Mouse (Mus musculus) left cerebral cortex, postnatal 10 days (tissue): ENCODE results near the gene Tiam1. TPM values are rescaled to one million over a fixed set of nuclear protein-coding genes. Genes with fewer than 3 reads are reported as not detected.
A peak's percentile ranks its signal among the peaks of the same experiment; 100 is the strongest.

Experiments used
- DNase-seq, 2 experiments: peaks; one replicate each; pipeline ENCODE4 v3.0.0; 2021 to 2022; ENCODE audit warnings: low spot score in 2 of 2, mixed read lengths in 1 of 2; ENCODE audit errors: extremely low spot score in 1 of 2
- intact Hi-C: fragments of 180-260 bp; cut with DNase I; formaldehyde crosslinking; loops from one replicate; pipeline ENCODE4 v1.15.1; 2025
- total RNA-seq, 2 experiments: library from RNA; stranded (reverse); gene quantifications; 2 replicates each; pipeline ENCODE4 v1.2.3; 2021

Tiam1 gene
- total RNA-seq, 2 experiments from 2014 or later, result 84.7 to 95.1 TPM

DNA sequence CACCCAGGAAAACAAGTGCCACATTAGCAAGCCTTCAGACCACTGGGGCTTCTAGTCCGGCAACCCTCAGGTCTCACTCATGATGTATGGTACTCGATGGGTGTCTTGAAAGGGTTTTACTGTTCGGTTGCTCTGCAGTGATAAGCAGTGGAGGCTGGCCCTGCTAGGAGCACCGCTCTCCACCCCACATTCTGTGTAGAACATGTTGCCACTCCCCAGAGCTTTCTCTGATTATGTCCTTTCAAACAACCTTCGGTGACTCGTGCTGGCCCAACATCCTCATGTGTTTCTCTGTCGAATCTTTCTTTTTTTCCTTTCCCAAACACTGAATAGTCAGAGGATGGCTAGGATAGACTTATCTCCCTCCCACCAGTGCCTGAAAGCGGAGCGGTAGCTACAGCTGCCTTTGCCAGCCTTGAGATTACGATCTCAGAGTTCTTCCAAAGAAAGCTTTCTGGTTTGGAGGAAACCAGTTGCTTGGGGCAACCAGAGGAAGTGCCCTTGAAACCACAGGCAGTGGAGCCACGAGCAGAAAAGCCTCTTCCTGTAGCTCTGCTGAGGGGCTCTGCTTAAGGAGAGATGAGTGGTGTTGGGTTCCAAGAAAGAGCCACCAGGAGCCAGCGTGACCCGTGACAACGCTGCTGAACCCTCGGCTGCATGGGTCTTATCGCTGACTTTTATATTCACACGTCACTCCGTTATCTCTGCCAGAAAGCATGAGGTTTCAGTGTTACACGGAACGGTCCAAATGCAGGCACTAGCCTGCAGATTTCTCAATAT lies 157.7 kb downstream of the Tiam1 start:
- DNase-seq, result no peak
- intact Hi-C loops, result no loop called here

DNA sequence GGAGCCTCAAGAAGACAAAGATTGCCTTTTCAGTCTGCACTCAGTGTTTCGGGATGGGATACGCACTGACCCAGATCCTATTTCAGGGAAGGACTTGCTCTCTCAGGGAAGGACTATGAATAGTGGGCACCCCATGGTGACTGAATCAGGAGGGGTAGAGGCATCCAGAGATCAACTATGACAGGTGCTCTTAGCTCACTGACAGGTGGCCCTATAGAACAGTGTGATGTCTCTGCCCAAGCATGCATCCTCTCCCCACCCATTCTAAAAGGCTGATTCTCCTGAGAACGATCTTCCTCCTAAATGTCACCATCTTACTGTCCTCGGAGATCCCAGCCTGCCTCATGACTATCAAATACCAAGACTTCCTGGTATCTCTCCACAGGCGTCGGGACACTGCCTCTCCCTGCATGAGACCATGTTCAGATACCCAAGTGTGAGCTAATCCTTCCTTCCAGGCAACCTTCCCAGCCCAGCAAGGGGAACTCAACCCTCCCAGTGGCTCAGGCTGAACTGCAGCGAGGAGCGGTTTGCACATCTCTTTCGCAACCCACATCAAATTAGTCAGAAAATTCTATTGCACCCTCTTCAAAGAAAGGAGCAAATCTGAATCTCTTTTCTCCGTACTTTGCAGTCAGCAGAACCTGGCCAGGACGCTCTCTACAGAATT lies 163.4 kb downstream of the Tiam1 start:
- no peak for DNase-seq
- intact Hi-C loops, result no loop called here

DNA sequence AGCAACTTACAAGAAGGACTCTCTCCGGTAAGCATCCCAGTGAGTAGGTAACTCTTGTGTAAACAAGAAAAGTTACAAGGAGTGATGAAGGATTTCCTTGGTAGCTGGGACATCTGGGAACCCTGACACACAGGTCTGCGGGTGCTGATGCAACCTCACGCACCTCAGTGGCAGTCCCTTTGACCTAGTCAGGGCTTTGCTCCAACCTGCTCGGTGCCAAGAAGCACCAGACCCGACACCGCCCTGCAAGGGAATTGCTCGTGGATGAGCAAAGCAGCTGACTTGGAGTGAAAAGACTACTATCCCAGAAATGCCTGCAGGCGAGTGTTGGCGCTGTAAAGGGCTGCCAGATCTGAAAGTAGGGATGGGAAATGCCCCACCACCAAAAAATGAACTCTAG lies 168.1 kb downstream of the Tiam1 start:
- intact Hi-C loops, result no loop called here
- DNase-seq, result no peak

DNA sequence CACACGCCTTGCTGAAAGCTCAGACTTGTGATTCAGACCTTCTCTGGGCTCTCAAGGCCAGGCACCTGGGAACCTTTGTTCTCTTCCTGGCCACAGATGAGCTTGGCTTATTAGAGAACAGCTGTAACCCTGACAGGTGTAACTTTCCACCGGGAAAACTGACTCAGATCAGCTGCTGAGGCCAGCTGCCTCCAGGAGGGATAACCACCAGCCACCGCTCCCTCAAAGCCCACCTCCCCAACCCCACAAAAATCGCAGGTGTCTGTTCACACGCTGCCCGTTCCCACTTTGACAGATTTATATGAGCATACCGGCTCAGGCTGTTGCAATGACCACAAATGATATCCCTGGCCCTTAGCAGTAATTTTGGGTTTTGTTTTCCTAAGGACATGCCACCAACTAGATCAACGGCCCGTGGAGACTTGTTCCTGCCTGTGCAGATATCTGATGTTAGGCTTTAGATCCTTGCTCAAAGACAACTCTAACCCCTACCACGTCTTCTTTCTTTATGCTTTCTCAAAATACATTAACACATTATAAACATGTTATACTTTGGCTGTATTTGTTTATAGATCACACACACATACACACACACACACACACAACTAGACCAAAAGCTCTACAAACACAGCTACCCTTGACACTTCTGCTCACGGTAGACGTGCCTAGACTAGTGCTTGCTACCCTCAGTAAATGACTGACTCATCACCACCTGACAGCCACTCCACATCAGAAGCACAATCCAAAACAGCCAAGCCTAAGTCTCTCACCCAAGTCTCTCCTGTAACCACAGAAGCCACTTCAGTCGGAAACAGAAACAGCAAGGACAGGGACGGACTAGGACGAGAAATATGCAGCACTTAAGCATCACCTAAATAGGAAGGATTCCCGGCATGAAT lies 169.5 kb downstream of the Tiam1 start:
- intact Hi-C loops, result no loop called here
- no peak for DNase-seq

DNA sequence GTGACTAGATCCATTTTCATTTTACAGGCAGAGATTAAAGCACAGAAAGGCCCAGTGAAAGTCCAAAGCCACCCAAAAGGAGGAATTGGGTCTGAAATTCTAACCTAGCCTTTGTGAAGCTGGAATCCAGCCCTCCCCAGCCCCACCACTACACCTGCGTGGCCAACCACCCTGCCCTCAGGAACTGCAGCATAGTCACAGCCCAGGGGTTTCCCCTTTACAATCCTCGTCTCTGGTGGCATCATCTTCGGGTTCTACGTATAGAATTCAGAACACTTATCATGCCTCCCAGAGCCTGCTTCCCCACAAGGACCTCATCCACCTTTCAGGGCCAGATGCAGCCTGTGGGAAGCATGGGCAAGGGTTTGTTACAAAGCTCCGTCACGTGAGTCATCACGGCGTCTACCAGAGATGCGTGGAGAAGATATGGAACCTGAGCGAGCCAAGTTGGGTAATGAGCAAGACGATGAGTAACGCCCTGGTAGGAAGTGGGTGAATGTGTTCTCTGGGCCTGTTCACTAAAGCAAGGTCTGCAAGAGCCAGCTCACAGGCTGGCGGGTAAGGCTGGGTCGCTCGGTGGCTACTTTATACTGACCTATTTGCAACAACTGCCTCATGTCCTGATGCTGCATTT lies 170.6 kb downstream of the Tiam1 start:
- DNase-seq, result no peak
- intact Hi-C loops, result no loop called here

DNA sequence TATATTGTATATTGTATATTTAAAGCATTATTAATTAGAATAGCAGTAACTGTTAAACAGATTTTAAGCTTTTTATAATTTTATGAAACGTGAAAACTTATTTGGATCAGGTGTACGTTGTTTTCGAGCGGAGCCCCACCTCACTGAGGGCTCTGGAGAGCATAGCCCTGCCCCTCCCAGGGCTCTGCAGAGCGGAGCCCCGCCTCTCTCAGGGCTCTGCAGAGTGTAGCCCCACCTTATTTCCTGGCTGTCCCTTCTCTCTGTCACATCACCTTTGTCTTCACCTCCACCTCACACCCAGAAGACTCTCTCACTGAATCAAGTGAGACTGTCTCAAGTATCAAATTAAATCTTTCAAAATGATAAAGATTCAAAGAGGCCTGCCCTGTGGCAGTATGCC lies 171.6 kb downstream of the Tiam1 start:
- DNase-seq, result no peak
- intact Hi-C loops, result no loop called here

DNA sequence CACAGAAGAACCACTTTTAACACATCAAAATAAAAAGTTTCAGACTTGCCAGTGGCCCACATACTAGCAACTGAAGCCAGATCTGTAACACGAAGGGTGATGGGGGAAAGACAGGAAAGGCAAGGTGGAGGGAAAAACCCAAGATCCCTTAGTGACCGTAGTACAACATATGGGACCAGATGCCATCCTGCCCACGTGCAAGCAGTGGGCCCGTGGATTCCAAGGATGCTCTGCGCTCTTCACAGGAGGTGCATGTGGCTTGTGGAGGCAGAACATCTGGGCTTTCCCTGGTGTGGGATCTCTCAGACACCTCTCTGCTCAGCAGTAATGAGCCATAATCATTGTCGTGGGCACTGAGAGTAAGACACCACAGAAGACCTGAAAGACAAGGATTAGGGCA lies 175.5 kb downstream of the Tiam1 start:
- intact Hi-C loops, result no loop called here
- DNase-seq, result no peak

DNA sequence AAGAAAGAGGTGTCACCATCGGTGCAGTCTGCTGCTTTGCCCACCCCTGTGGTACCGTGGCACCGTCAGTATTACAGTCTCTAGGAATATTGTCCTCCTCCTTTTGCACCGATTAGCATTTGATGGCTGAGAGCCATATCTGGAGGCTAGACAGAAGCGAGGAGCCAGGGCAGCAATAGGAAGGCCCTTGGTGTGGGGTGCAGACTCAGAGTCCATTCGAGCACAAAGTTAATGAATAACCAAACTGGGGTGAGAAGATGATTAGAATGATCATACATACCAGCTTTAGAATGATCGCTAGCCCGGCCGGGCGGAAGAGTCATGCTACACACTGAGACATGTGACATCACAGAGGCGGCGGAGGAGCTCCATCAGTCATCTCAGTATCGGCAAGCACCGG lies 180.7 kb downstream of the Tiam1 start:
- DNase-seq, result no peak
- intact Hi-C loops, result no loop called here

DNA sequence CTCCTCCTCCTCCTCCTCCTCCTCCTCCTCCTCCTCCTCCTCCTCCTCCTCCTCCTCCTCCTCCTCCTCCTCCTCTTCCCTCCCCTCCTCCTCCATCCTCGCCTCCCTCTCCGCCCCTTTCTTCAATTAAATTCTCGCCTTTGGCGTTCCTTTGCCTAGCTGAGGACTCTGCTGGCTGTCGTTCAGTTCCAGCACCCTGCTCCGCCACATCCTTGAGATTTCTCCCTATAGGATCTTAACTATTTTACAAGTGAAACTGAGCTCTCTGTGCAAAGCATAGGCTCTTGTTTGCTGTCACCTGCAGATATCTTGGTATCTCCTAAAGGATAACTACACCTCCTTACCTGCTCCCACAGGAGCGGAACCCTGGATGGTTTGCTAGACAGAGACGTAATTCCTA lies 182.7 kb downstream of the Tiam1 start:
- intact Hi-C loops, result no loop called here
- DNase-seq, result no peak

DNA sequence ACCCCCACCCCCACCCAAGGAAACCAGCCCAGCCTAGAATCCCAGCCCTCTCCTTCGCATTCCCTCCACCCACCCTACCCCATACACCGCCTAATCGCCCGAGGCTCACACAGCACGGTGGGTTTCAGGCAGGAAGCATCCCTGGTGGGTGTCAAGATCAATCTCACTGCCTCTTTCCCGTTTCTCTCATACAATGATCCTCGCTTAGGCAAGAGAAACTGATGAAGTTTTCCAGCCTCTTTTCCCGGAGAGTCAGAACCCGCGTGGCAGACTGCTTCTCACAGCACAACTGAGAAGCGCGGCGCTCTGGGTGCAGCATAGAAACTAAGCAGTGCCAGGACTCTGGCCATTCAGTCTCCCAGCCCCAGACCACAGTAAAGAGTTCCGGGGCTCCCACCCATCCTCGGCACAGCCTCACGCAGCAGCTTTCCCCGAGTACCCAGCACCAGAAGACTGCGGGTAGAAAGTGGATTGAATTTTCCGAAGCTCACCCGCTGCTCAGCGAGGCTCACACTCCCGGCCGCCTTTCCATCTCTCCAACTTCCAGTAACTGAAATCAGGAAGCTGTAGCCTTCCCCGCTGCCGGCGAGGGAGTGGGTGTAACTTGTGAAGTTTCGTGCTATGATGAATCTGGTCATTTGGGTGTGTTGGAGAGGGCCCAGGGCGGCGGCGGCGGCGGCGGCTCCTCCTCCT lies 183.2 kb downstream of the Tiam1 start:
- intact Hi-C loops, result no loop called here

DNA sequence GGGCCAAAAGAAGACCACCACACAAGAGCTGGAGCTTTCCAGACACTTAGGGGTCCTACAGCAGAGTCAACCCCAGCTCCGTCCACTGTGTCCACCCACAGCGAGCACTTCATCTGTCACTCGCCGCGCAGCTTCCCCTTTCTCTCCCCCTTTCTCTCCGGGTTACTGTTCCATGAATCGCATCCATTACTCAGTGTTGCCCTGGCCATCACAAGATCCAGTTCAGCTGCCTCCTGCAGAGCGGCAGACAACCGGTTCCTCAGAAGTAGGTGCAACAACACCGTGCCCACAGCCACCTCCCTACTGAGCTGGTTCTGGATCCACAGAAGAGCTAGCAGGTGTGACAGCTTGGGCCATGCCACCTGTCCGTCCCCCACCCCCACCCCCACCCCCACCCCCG lies 184.6 kb downstream of the Tiam1 start:
- intact Hi-C loops, result no loop called here
- DNase-seq, result no peak

More for the DNA sequence above, 183.2 kb downstream of the Tiam1 start:
- peak; percentile 59 to 66 for DNase-seq

DNA sequence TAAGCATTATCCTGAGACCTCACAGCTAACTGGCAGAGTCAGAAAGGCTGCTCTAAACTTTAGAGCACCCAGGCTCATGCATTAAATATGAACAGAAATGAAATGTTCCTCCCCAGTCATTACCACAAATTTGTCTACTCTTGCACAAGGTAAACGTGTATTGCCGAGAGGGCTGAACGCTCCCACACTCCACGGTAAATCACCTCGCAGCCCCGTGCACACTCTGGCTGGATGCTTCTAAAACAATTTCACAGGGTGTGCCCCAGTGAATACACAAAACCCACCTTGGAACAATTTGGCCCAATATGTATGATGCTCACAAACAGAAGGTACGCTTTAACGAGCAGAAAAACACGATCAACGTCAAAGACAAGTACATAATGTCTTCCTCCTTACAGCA lies 185.5 kb downstream of the Tiam1 start:
- intact Hi-C loops, result no loop called here
- no peak for DNase-seq

DNA sequence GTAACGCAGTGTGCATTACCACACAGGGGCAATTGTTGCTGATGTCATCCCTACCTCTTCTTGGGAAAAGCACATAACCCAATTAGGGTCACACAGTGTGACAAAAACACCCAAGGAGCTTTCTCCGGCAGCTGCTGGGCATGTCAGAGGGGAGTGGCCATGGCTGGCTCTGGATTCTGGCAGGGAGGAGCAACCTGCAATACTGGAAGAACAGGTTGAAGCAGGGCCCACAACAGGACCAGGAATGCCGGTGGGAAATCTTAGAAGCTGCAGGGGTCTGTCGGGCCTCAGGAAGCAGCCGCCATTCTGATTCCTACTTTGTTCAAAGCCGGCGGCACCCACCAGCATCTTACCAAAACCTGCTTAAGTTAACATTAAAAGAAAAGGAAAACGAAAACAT lies 189.0 kb downstream of the Tiam1 start:
- intact Hi-C loops, result no loop called here
- DNase-seq, result no peak

DNA sequence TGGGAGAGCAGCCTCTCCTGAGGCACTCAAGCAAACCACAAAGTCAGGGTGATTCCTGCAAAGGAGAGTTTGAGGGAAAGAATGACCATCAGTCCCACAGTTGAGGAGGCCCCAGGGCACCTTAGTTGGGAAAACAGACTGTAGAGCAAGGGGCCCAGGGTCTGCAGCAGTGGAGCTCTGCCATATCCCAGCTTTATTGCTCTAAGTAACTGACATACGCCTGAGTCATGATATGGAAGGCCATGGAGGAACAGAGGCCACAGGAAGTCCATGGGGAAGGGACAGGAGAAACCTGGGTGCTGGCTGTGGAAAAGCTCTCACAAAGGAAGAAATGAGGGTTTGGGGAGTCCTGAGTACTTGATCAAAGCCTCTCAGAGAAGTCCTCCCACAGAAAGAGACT lies 189.5 kb downstream of the Tiam1 start:
- DNase-seq, result no peak
- intact Hi-C loops, result no loop called here

DNA sequence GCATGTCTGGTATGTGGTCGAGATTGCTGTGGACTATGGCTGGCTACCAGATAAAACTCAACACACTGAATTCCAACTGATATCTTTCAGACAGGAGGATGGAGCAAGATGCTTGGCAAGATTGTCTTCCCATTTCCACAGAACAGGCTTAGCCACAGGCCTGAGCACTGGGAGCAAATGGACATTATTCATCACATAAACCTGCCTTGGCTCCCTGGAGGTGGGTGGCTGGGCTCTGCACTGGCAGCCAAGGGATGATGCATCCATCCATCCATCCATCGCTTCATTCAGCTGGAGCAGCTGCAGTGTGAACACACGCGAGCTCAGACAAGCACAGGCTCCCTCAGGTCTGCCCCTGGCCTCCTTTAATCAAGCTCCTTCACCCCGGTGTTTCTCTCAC lies 190.7 kb downstream of the Tiam1 start:
- no peak for DNase-seq
- intact Hi-C loops, result no loop called here

DNA sequence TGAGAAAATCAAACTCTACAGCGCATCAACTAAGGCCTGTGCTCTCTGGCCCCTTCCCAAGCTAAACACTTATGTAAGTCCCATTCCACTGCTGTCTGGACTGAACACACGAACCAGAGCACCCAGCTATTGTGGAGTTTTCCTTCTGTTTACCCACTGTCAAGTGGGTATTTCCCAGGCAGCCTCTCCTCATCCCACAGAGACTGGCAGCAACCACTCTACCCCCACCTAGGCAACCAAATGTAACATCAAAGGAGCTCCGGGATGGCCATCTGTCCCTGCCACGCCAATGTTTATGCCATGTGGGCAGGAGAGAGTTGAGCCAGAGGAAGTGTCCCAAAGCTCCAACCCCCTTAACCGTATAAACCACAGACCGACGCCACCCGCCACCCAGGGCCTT lies 192.8 kb downstream of the Tiam1 start:
- DNase-seq, result no peak
- intact Hi-C loops, result no loop called here

DNA sequence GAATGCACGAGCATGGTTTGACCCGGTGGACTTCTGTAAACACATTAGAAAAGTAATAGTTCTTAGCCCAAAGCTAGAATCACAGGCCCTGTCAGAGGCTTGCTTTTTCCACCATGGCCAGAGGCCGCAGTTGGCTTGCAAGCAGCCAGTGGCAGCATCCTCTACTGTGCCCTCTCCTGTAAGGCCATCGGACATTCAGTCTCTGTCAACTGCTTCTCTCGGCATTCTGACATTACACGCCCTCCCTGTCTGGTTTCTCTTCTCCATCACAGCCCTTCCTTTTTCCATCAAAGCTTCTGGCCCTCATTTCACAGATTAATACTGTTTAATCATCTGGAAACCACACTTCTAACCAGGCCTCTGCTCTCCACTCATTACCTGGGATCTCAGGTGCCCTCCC lies 193.3 kb downstream of the Tiam1 start:
- intact Hi-C loops, result no loop called here
- DNase-seq, result no peak

DNA sequence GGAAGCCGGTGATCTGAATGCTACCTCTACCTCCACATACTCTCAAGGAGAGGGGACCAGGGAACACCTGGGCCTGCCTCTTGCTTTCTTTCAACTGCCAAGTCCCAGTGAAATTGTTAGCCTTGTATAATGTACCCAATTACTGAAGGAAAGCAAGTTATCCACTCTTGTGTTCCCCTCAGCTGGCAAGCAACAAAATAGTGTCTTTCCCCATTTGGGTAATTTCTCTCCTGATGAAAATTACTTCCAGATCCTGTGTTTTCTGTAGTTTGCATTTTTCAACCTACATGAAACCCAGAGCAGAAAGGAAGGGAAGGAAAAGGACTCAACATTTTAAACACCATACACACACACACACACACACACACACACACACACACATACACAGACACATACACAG lies 195.5 kb downstream of the Tiam1 start:
- intact Hi-C loops, result no loop called here
- no peak for DNase-seq

DNA sequence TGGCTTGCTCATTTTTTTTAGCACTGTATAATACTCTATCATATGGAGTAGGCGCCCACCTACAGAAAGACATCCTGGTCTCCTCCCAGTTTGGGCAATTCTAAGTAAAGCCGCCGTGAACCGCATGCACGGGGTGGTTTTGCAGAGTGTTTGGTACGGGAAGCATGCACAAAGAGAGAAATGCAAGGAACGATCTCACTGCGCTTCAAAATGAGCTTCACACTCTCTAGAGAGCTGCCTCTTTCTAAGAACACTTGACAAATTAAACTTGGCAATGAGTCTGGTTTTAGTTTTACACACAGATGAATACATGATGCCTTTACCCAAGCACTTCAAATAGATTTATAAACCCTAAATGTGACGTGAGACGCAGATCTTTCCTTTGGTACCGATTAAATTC lies 196.8 kb downstream of the Tiam1 start:
- DNase-seq, result no peak
- intact Hi-C loops, result no loop called here
